Mouse (Mus musculus) lung, adult 2 months (tissue): ENCODE measurements around the gene Ckm.
A peak's percentile ranks its signal among the peaks of the same experiment; 100 is the strongest.

ENCODE experiments used
- CTCF ChIP-seq: fragments of 200-500 bp; IDR thresholded peaks from 2 replicates; pipeline ENCODE4 v1.5.1; 2011; ENCODE audit warnings: mild to moderate bottlenecking, low read length, control low read depth; ENCODE audit not compliant: insufficient read depth
- POLR2A ChIP-seq: fragments of 200-500 bp; IDR thresholded peaks from 2 replicates; pipeline ENCODE4 v1.6.1; 2011; ENCODE audit warnings: low read depth, mild to moderate bottlenecking, control low read depth, low read length, borderline replicate concordance; ENCODE audit errors: extremely low read depth

GRCm38 (mm10) chr7:19360944-19361343 lies 43.6 kb upstream of the Ckm start:
- TF ChIP-seq CTCF (no peak), POLR2A (peak; percentile 55; the same call in 1 of the 2 replicates)
